Mouse (Mus musculus) kidney, adult 2 months (tissue): ENCODE measurements at regions not wholly inside any gene's neighbourhood (a gene's known extent, or its start where the extent isn't known, plus 50 kb on each side); places are given as distances from the start of the nearest gene placed in this dataset.

Experiments used
- CTCF ChIP-seq: fragments of 200-500 bp; conservative IDR thresholded peaks from 2 replicates; pipeline ENCODE4 v1.5.1; 2011; ENCODE audit warnings: low read depth, mild to moderate bottlenecking, control low read depth, low read length, moderate library complexity, mixed read lengths; ENCODE audit not compliant: insufficient read depth, insufficient read length
- POLR2A ChIP-seq: fragments of 200-500 bp; IDR thresholded peaks from one replicate; pipeline ENCODE4 v1.6.1; 2011; ENCODE audit warnings: low read depth, low read length, control low read depth

DNA sequence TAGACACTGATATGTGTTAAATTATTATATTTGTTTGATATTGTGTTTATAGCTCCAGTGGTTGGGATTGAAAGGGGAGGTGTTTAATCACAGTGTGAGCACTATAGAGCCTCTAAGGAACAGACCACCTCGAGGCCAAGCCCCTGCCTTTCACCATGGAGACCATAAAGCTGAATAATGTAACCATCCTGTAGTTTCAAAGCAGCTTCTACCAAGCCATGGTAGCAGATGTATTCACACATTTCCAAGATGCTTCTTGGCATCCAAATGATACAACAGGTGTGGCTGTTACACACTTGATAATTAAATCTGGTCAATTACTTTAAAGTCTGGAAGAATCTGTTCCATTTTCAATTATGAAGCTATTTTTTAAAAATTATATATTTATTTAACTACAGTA lies 341.7 kb upstream of the Klf6 start:
- no peak for TF ChIP-seq POLR2A
- no peak for TF ChIP-seq CTCF
